Mouse (Mus musculus): ENCODE data around the gene Tex14. TPM values are rescaled to one million over a fixed set of nuclear protein-coding genes. Genes with fewer than 3 reads are reported as not detected.

Tex14 gene
- polyA plus RNA-seq, 1 experiment from 2014 or later, result 1.7 TPM

- no peak overlapping the region for H3K4me2 ChIP-seq (replicated peaks)
- H3K36me3 ChIP-seq, result no peaks in the 10 kb centered on the region
- 90% methylated on average over 5 of the region's 5 CpGs for WGBS
- no peaks in the 10 kb centered on the region for H3K9me3 ChIP-seq (replicated peaks)
- no peak overlapping the region for H3K9ac ChIP-seq
- ATAC-seq (ENCODE audit: insufficient number of reproducible peaks, low FRiP score, low TSS enrichment, low read depth), result no peak
- no peak overlapping the region for H3K4me3 ChIP-seq (replicated peaks)
- no peaks in the 10 kb centered on the region for H3K27me3 ChIP-seq
- peaks cover 17% of the 10 kb centered on the region for H3K4me1 ChIP-seq
- H3K27ac ChIP-seq (replicated peaks), result no peak overlapping the region
Observed at GRCm38 (mm10) chr11:87587211-87587874, 182.5 kb downstream of the Tex14 start.

DNA sequence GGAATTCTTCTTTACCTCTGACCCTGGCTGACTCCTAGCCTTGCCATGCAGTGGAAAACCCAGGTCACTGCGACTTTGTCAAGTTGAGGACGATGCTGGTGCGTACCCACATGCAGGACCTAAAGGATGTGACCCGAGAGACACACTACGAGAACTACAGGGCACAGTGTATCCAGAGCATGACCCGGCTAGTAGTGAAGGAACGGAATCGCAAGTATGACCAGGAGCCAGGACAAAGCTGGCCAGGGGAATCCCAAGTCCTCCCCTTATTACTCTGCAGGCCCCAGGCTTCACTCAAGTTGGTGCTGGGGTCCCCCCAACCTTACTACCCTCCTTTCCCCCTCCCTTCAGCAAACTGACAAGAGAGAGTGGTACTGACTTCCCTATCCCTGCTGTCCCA lies 184.7 kb downstream of the Tex14 start:
- H3K36me3 ChIP-seq, result peaks cover 7% of the 10 kb centered on the region; the same call in 1 of the 2 replicates
- H3K4me1 ChIP-seq, result peaks cover 37% of the 10 kb centered on the region
- peak overlapping the region; percentile 71; the same call in 1 of the 2 replicates for H3K4me2 ChIP-seq (replicated peaks)
- no peak overlapping the region for H3K27ac ChIP-seq (replicated peaks)
- 88% methylated on average over 8 of the region's 8 CpGs for WGBS
- no peaks in the 10 kb centered on the region for H3K9me3 ChIP-seq (replicated peaks)
- H3K27me3 ChIP-seq, result no peaks in the 10 kb centered on the region
- no peak overlapping the region for H3K4me3 ChIP-seq (replicated peaks)
- ATAC-seq (ENCODE audit: insufficient number of reproducible peaks, low FRiP score, low TSS enrichment, low read depth), result no peak
- no peak overlapping the region for H3K9ac ChIP-seq

DNA sequence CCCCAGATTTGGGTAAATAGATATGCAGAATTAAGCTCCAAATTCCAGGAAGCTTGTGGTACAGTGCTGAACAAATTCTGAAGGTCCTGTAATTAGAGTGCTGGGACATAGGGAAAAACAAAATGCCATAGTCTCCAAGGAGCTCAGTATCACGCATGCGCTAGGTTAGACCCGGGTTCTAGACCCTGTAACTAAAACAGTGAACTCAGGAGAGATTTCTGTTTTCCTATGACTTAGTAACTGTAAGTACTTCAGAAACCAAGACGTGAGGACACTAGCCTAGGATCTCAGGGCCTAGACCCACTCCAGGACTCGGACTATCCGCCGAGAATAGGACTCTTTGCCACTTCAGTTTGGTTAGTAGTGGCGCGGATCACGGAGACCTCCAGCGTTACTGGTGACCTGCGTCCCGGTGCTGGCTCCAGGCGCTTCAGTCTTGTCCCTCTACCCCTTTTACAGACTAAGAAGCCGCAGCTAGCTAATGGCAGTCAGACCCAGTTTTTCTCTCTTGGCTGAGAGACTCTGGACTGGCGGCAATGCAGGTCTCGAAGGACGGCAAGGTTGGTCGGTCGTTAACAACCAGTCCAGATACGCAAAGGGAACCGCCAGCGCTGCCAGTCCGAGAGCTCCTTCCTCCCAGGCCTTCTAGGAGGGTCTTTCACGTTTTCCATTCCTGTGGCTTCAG lies 186.1 kb downstream of the Tex14 start:
- no peaks in the 10 kb centered on the region for H3K9me3 ChIP-seq (replicated peaks)
- under 1% methylated on average over 25 of the region's 25 CpGs for WGBS
- peaks cover 7% of the 10 kb centered on the region; the same call in 1 of the 2 replicates for H3K36me3 ChIP-seq
- H3K4me3 ChIP-seq (replicated peaks), result peak overlapping the region; percentile 73
- H3K4me1 ChIP-seq, result peaks cover 46% of the 10 kb centered on the region
- H3K27me3 ChIP-seq, result no peaks in the 10 kb centered on the region
- ATAC-seq (ENCODE audit: insufficient number of reproducible peaks, low FRiP score, low TSS enrichment, low read depth), result no peak
- peak overlapping the region; percentile 95 for H3K27ac ChIP-seq (replicated peaks)
- peak overlapping the region; percentile 71 for H3K4me2 ChIP-seq (replicated peaks)
- peak overlapping the region; percentile 78 for H3K9ac ChIP-seq

GRCm38 (mm10) chr11:87591526-87592353 lies 186.9 kb downstream of the Tex14 start, which contains the start of gene Mtmr4:
Mtmr4 (plus strand) TSS chr11:87592162.
- Histone ChIP-seq H3K27me3 (no peaks in the 10 kb centered on the region), H3K4me1 (peaks cover 54% of the 10 kb centered on the region), H3K36me3 (peaks cover 7% of the 10 kb centered on the region; the same call in 1 of the 2 replicates), H3K27ac (replicated peaks) (peak within 1 kb of the TSS; percentile 95), H3K9ac (peak within 1 kb of the TSS; percentile 78), H3K4me3 (replicated peaks) (peak within 1 kb of the TSS; percentile 73), H3K4me2 (replicated peaks) (peak within 1 kb of the TSS; percentile 79), H3K9me3 (replicated peaks) (no peaks in the 10 kb centered on the region)
- WGBS, result under 1% methylated on average over 57 of the region's 61 CpGs
- ATAC-seq (ENCODE audit: insufficient number of reproducible peaks, low FRiP score, low TSS enrichment, low read depth), result peak; percentile 98

DNA sequence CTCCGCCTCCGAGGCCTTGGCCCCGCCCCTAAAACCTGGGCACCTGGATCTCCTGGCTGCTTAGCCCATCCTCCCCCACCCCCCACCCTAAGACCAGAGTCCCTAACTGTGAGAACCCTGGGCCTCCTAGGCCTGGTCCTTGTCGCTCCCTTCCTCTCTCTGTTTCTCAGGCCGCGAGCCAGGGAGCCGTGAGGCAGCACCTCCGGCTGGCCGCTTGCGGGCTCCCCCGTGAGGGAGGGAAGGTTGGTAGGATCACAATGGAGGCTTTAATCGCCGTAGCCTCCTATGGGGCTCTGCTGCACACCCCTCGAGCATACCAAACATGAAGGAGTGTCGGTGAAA lies 187.5 kb downstream of the Tex14 start:
- Histone ChIP-seq H3K36me3 (peaks cover 7% of the 10 kb centered on the region; the same call in 1 of the 2 replicates), H3K9me3 (replicated peaks) (no peaks in the 10 kb centered on the region), H3K9ac (peak overlapping the region; percentile 72), H3K4me2 (replicated peaks) (peak overlapping the region; percentile 79), H3K4me3 (replicated peaks) (peak overlapping the region; percentile 73), H3K27ac (replicated peaks) (peak overlapping the region; percentile 94), H3K27me3 (no peaks in the 10 kb centered on the region), H3K4me1 (peaks cover 58% of the 10 kb centered on the region)
- ATAC-seq (ENCODE audit: insufficient number of reproducible peaks, low FRiP score, low TSS enrichment, low read depth), result no peak
- WGBS, result under 1% methylated on average over 14 of the region's 15 CpGs

GRCm38 (mm10) chr11:87592713-87593598 lies 188.1 kb downstream of the Tex14 start:
- Histone ChIP-seq H3K27ac (replicated peaks) (peak overlapping the region; percentile 94), H3K36me3 (peaks cover 13% of the 10 kb centered on the region), H3K9me3 (replicated peaks) (no peaks in the 10 kb centered on the region), H3K4me2 (replicated peaks) (peak overlapping the region; percentile 79), H3K4me1 (peaks cover 58% of the 10 kb centered on the region), H3K9ac (peak overlapping the region; percentile 72), H3K4me3 (replicated peaks) (peak overlapping the region; percentile 73), H3K27me3 (no peaks in the 10 kb centered on the region)
- WGBS, result 30% methylated on average over 13 of the region's 13 CpGs
- ATAC-seq (ENCODE audit: insufficient number of reproducible peaks, low FRiP score, low TSS enrichment, low read depth), result no peak

DNA sequence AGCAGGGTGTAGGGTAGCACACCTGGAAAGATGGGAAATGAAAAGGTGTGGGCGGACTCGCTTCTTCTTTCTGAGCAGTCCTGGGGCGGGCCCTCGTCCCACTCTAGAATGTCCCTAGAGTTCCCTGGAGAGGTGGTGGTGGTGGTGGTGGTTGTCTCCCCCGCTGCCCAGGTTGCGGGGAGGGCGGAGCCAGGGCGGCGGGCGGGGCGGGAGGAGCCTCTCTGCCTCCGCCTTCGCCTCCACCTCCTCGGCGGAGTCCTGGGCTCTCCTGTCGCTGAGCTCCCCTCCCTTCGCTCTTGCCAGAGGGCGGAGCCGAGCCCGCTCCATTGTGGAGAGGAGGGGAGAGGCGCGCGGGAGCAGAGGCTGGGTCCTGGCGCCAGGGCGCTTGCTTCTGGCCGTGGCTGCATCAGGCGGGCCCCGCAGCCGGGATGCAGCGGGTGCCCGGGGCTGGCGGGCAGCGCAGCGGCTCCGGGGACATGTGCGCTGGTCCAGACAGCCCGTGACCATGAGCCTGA lies 190.5 kb downstream of the Tex14 start:
- Histone ChIP-seq H3K27me3 (no peaks in the 10 kb centered on the region), H3K4me1 (peaks cover 46% of the 10 kb centered on the region), H3K36me3 (peaks cover 38% of the 10 kb centered on the region), H3K4me2 (replicated peaks) (peak overlapping the region; percentile 86), H3K9ac (peak overlapping the region; percentile 71), H3K4me3 (replicated peaks) (peak overlapping the region; percentile 66), H3K27ac (replicated peaks) (peak overlapping the region; percentile 86), H3K9me3 (replicated peaks) (no peaks in the 10 kb centered on the region)
- 2% methylated on average over 35 of the region's 37 CpGs for WGBS
- ATAC-seq (ENCODE audit: insufficient number of reproducible peaks, low FRiP score, low TSS enrichment, low read depth), result peak; percentile 75

DNA sequence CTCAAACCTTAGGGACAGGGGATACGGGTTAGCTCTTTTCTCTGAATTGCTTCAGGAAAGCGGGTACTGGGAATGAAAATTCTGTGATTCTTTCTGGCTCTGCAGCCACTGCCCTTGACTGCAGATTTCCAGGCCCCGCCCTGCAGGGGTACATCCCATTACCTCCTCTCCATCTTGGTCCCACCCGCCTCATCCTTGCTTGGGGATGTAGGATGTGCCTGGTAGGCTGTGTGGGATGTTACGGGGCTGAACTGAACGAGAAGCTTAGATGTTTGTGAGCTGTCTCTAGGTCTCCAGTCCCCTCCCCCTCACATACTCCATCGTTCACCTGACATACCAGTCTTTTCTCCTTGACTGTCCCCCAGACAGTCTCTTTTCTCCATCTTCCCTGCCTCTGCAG lies 191.1 kb downstream of the Tex14 start:
- Histone ChIP-seq H3K36me3 (peaks cover 44% of the 10 kb centered on the region), H3K4me1 (peaks cover 41% of the 10 kb centered on the region)

DNA sequence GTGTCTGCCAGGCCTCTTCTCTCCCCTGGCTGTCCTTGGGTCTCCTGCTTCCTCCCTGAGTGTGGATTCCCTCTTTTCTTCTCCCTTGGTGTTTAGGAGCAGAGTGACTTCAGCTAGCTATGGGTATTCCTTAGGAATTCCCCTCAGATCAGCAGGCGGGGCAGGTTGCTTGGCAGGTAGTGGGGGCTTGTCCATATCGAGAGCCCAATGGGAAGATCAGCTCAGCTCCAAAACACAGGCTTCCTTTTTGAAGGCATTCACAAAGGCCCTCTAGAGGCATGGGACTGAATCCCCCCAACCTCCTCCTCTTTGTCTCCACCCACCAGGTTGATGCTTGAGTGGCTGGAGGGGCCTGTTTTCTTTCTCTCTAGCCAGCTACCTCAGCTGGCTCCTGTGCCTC lies 191.6 kb downstream of the Tex14 start:
- H3K4me2 ChIP-seq (replicated peaks), result peak overlapping the region; percentile 86
- peak overlapping the region; percentile 66 for H3K4me3 ChIP-seq (replicated peaks)
- H3K27ac ChIP-seq (replicated peaks), result peak overlapping the region; percentile 86; the same call in 1 of the 2 replicates
- ATAC-seq (ENCODE audit: insufficient number of reproducible peaks, low FRiP score, low TSS enrichment, low read depth), result no peak
- peaks cover 49% of the 10 kb centered on the region for H3K36me3 ChIP-seq
- no peak overlapping the region for H3K9ac ChIP-seq
- H3K9me3 ChIP-seq (replicated peaks), result no peaks in the 10 kb centered on the region
- WGBS, result 14% methylated on average over 2 of the region's 2 CpGs
- H3K27me3 ChIP-seq, result no peaks in the 10 kb centered on the region
- peaks cover 41% of the 10 kb centered on the region for H3K4me1 ChIP-seq

More for the DNA sequence above, 191.1 kb downstream of the Tex14 start:
- WGBS, result 1% methylated on average over 7 of the region's 7 CpGs
- Histone ChIP-seq H3K27ac (replicated peaks) (peak overlapping the region; percentile 86), H3K27me3 (no peaks in the 10 kb centered on the region), H3K4me2 (replicated peaks) (peak overlapping the region; percentile 86), H3K4me3 (replicated peaks) (peak overlapping the region; percentile 66), H3K9me3 (replicated peaks) (no peaks in the 10 kb centered on the region), H3K9ac (peak overlapping the region; percentile 71)
- no peak for ATAC-seq (ENCODE audit: insufficient number of reproducible peaks, low FRiP score, low TSS enrichment, low read depth)

DNA sequence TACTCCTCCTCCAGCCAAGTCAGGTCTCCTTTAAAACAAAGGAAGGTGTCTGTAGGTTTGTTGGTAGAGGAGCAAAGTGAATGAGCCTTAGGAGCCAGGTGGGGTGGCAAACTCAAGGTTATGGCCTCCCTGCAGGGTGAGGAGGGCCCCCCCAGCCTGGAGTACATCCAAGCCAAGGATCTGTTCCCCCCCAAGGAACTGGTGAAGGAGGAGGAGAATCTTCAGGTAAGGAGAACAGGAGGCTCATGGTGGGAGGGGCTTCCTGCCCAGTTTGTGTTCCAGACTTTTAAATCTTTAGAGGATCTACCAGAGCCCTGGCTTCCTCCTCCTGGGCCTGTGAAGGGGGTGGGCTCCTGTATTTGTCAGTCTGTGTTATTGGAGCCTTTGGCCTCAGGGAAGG lies 192.2 kb downstream of the Tex14 start:
- Histone ChIP-seq H3K4me1 (peaks cover 41% of the 10 kb centered on the region), H3K27ac (replicated peaks) (no peak overlapping the region), H3K36me3 (peaks cover 54% of the 10 kb centered on the region), H3K27me3 (no peaks in the 10 kb centered on the region), H3K4me3 (replicated peaks) (no peak overlapping the region), H3K4me2 (replicated peaks) (no peak overlapping the region), H3K9ac (no peak overlapping the region), H3K9me3 (replicated peaks) (no peaks in the 10 kb centered on the region)
- ATAC-seq (ENCODE audit: insufficient number of reproducible peaks, low FRiP score, low TSS enrichment, low read depth), result no peak

Data from embryonic facial prominence, embryonic 15.5 days (tissue).